Mouse (Mus musculus): ENCODE measurements at regions not wholly inside any gene's neighbourhood (a gene's known extent, or its start where the extent isn't known, plus 50 kb on each side); places are given as distances from the start of the nearest gene placed in this dataset.
A peak's percentile ranks its signal among the peaks of the same experiment; 100 is the strongest.

DNA sequence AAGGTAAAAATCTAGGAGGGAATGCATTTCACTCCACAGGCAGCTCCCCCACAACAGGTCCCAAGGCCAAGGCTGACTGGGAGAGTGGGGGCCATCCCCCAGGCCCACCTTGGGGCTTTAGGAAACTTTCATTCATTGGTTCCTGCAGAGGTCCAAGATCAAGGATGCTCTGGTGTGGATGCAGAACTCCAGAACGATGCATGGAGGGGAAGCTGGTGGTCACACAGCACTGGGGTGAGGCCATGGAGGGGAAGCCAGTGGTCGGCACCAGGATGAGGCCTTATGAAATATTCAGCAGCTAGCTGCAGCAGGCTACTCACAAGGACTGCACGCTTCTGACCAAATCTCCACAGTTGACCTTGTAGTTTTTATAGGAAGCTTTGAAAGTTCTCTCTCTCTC lies 279.7 kb downstream of the Cdh26 start:
- Histone ChIP-seq H3K36me3 (no peaks in the 10 kb centered on the region), H3K9me3 (replicated peaks) (no peaks in the 10 kb centered on the region), H3K4me3 (no peak overlapping the region), H3K27ac (no peak overlapping the region), H3K27me3 (ENCODE audit: low read depth, poor library complexity, severe bottlenecking) (no peaks in the 10 kb centered on the region; the same call in 1 of the 2 replicates), H3K4me1 (peaks cover 18% of the 10 kb centered on the region)
- 86% methylated on average over 3 of the region's 3 CpGs for WGBS
- DNase-seq (ENCODE audit: low spot score), result no peak

DNA sequence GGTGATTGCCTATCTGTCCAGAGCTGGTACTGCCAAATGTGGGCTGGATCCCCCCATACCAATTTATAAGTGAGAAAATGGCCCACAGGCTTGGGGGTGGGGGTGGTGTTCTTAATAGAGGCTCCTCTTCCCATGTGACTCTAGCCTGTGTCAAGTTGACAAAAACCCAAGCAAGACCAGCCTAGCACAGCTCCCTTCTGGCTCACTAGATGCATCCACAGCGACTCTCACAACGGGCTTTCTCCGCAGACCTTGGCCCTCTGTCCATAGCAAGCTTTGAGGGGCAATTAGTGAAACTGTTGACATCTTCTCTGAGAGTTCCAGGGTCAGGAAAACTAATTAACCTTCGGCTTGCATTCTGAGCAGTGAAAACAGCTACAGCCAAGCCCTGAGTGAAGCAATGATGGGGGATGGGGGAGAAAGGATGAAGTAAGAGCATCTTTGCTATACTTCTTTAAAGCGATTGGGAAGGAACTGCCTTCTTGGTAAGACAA lies 281.3 kb downstream of the Cdh26 start:
- Histone ChIP-seq H3K4me1 (peaks cover 22% of the 10 kb centered on the region), H3K27me3 (ENCODE audit: low read depth, poor library complexity, severe bottlenecking) (no peaks in the 10 kb centered on the region; the same call in 1 of the 2 replicates), H3K36me3 (no peaks in the 10 kb centered on the region), H3K4me3 (no peak overlapping the region), H3K9me3 (replicated peaks) (no peaks in the 10 kb centered on the region), H3K27ac (no peak overlapping the region)
- no peak for DNase-seq (ENCODE audit: low spot score)
- 37% methylated on average over 5 of the region's 5 CpGs for WGBS

DNA sequence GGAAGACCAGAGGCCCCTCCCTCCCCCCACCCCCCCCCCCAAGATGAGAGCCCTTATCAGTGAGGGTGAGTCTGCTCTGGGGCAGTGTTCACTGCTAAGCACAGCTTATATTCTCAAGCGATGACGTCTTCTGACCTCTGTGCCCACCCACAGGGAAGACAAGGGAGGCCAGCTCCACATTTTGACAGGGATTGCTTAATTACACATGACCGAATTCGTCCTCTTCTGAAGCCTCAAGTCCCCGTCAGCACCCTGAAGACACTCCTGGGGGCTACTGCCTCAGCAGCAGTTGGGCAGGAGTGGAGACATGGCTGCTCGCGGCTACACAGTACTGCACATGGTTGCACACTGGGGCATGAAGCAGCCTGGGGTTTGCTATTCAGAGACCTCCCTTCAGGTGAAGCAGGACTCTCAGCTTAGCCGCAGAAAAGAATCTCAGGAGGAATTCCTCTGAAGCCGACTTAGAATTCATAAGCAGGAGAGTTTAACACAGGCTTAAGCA lies 282.1 kb downstream of the Cdh26 start:
- Histone ChIP-seq H3K36me3 (no peaks in the 10 kb centered on the region), H3K27ac (no peak overlapping the region; the same call in 1 of the 2 replicates), H3K4me3 (no peak overlapping the region), H3K9me3 (replicated peaks) (no peaks in the 10 kb centered on the region), H3K4me1 (peaks cover 22% of the 10 kb centered on the region), H3K27me3 (ENCODE audit: low read depth, poor library complexity, severe bottlenecking) (no peaks in the 10 kb centered on the region; the same call in 1 of the 2 replicates)
- no peak for DNase-seq (ENCODE audit: low spot score)
- 73% methylated on average over 9 of the region's 9 CpGs for WGBS

DNA sequence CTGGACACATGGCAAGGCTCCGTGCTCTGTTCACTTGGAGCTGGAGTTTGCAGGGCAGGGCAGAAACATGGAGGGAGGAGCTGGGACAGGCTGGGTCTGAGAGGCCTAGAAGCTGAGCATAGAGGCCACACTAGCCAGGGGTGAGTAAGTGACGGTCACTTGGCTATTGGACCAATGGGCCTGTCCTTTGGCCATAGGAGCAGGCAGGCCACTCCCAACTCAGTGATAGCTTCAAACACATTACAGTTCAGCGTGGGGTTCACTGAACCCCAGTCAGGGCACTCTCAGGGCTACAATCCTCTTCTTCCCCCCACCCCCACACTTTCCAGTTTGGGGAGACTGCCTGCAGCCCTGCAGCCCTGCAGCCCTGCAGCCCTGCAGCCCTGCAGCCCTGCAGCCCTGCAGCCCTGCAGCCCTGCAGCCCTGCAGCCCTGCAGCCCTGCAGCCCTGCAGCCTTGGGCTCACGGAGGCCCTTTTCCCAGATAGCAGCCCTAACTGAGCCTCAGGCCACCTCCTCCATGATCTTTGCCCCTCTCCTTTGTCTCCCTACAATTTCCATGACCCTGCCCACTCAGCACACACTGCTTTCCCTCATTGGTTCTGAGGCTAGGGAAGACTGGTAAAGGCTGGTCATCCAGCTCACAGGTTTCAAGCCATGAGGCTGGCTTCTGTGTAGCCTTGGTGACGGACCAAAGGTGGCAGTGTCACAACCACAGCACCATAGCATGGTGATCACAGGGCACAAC lies 285.3 kb downstream of the Cdh26 start:
- no peak overlapping the region for H3K4me3 ChIP-seq
- no peaks in the 10 kb centered on the region for H3K36me3 ChIP-seq
- H3K27me3 ChIP-seq (ENCODE audit: low read depth, poor library complexity, severe bottlenecking), result no peaks in the 10 kb centered on the region
- no peak overlapping the region; the same call in 1 of the 2 replicates for H3K27ac ChIP-seq
- no peak for DNase-seq (ENCODE audit: low spot score)
- peaks cover 18% of the 10 kb centered on the region for H3K4me1 ChIP-seq
- no peaks in the 10 kb centered on the region for H3K9me3 ChIP-seq (replicated peaks)
- 72% methylated on average over 5 of the region's 5 CpGs for WGBS

DNA sequence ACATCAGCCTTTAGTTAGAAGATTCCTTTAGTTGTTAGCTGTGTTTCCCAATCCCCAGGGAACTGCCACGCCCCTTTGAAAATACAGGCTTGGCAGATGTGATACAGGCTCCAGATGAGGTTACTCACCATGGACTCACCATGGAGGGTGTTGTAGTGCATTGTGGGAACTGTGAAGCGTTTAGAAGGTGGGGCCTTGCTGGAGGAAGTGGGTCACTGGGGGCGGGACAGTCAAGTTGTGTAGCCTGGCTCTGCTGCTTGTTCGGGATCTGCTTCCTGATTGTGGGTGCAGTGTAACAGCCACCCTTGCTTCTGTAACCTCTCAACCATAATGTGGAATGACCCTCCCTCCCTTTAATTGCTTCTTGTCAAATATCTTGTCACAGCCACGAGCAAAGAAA lies 287.7 kb downstream of the Cdh26 start:
- WGBS, result 81% methylated on average over 5 of the region's 5 CpGs
- no peak overlapping the region for H3K27ac ChIP-seq

DNA sequence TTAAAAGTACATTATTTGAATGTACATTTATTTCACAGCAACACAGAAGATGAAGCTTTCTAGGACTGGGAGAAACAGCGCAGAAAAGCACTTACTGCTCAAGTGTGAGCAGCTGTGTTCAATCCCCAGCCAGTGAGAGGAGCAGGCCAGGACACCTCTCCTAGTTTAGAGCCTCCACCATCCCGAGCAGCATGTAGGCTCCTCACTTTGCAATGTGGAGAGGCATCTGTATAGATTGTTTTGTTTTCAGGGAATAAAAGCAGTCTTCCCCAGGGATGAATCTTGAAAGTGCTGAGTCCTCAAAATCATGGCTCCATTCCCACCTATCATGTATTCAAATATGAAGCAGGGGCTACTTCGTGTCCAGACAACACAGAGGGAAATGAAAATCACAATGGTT lies 293.1 kb downstream of the Cdh26 start:
- WGBS, result 64% methylated on average over 3 of the region's 3 CpGs
- Histone ChIP-seq H3K27ac (no peak overlapping the region), H3K9me3 (replicated peaks) (no peaks in the 10 kb centered on the region), H3K4me3 (no peak overlapping the region), H3K4me1 (peaks cover 10% of the 10 kb centered on the region), H3K36me3 (no peaks in the 10 kb centered on the region), H3K27me3 (ENCODE audit: low read depth, poor library complexity, severe bottlenecking) (no peaks in the 10 kb centered on the region)
- DNase-seq (ENCODE audit: low spot score), result no peak

More for the DNA sequence above, 287.7 kb downstream of the Cdh26 start:
- Histone ChIP-seq H3K4me1 (0 out of 2 replicates have a peak, but pooled peaks cover 3% of the 10 kb centered on the region), H3K27me3 (ENCODE audit: low read depth, poor library complexity, severe bottlenecking) (no peaks in the 10 kb centered on the region), H3K9me3 (replicated peaks) (no peaks in the 10 kb centered on the region), H3K36me3 (no peaks in the 10 kb centered on the region), H3K4me3 (no peak overlapping the region)
- DNase-seq (ENCODE audit: low spot score), result no peak

DNA sequence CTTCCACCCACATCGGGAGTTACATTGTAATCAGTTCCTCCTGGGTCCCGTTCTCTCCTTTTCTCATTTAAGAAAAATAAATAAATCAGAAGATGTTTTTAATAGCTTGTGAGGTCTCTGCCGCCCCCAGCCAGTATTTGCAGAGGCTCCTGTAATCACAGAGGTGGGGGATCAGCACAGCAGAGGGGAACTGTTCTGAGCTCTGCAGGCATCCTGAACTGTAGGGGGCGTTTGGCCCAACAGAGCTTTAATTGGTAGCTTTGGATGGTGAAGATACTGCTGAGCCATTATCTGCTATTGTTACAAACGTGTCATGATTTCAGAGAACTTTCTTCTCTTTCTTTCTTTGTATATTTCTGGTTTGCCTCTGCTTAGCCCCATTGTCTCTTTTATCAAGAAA lies 293.9 kb downstream of the Cdh26 start:
- H3K27me3 ChIP-seq (ENCODE audit: low read depth, poor library complexity, severe bottlenecking), result no peaks in the 10 kb centered on the region
- no peaks in the 10 kb centered on the region for H3K9me3 ChIP-seq (replicated peaks)
- no peaks in the 10 kb centered on the region for H3K36me3 ChIP-seq
- peaks cover 18% of the 10 kb centered on the region for H3K4me1 ChIP-seq
- no peak overlapping the region for H3K4me3 ChIP-seq
- no peak overlapping the region for H3K27ac ChIP-seq
- 19% methylated on average over 5 of the region's 5 CpGs for WGBS
- no peak for DNase-seq (ENCODE audit: low spot score)

DNA sequence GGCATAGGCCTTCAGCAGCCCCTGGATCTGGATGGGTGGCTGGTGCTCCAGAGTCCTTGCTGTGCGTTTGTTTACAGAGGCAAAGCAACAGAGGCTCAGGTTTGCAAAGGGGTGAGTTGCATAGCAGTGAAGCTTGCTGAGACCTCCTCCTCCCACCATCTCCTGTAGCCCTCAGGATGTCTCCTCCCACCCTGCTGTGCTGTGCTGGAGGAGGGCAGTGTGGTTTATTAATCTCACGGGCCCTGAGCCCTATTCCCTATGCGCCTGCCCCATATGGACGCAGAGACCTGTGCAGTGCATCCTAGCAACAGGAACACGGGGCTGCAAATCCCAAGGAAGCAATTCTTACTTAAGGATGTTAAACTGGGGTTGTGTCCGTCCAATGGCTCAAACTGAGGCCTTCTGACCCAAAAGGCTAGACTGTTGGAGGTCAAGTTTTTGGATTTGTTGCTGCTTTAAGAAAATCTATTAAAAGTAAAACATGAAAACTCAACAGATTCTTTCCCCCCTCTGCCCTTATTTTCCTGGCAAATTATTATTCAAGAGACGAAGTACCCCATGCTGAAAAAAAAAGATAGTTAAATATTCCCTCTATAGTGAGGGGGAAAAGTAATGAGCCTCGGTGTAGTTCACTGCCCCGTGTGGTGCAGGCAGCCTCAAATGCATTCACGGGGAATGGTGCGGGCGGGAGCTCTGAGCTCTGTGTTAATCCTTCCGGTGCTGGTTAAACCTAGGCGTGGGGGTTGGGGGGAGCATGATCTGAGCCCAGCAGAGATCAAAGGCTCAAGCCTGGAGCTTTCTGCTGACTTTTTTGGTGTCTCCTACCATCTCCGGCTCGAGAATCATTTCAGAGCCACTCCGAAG lies 297.8 kb downstream of the Cdh26 start:
- Histone ChIP-seq H3K27me3 (ENCODE audit: low read depth, poor library complexity, severe bottlenecking) (no peaks in the 10 kb centered on the region), H3K27ac (no peak overlapping the region), H3K4me1 (peaks cover 19% of the 10 kb centered on the region), H3K36me3 (no peaks in the 10 kb centered on the region), H3K4me3 (0 out of 2 replicates have a peak overlapping the region, but pooled peaks have one; percentile 17), H3K9me3 (replicated peaks) (no peaks in the 10 kb centered on the region)
- DNase-seq (ENCODE audit: low spot score), result no peak
- 4% methylated on average over 17 of the region's 17 CpGs for WGBS

DNA sequence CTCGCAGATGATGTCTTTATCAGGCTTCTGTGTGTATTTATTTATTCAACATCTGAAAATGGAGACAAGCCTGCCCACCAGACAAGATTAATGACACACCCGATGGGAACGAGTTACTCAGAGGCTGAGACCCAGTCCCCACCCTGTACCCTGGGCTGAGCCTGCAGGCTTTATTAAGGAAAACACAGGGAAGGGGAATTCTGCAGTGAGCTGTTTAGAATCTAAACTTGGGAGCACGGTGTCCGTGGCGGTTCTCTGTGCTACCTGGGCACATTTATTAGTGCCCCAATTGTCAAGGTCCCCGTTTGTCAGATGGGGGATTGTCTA lies 298.4 kb downstream of the Cdh26 start:
- Histone ChIP-seq H3K4me1 (peaks cover 19% of the 10 kb centered on the region), H3K36me3 (no peaks in the 10 kb centered on the region), H3K27me3 (ENCODE audit: low read depth, poor library complexity, severe bottlenecking) (no peaks in the 10 kb centered on the region), H3K9me3 (replicated peaks) (no peaks in the 10 kb centered on the region), H3K27ac (no peak overlapping the region), H3K4me3 (0 out of 2 replicates have a peak overlapping the region, but pooled peaks have one; percentile 17)
- no peak for DNase-seq (ENCODE audit: low spot score)
- WGBS, result 4% methylated on average over 7 of the region's 7 CpGs

DNA sequence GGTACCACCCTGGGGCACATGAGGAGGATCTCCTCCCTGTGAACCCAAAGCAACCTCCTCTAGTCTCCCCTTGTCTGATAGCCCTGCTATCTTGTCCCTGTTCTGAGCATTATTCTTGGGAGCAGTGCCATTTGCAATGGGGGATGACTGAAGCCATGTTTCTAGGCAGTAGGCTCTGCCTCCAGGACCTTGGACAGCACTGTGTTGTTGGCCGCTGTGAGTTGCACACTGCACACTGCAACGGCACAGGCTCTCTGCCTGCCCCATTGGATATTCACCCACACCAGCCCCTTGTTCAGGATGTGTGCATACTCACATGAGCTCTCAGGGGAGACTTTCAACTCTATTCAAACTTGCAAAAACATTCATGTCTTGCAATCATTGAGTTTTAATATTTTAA lies 304.8 kb downstream of the Cdh26 start:
- DNase-seq (ENCODE audit: low spot score), result peak; percentile 73
- 0% methylated on average over 2 of the region's 2 CpGs for WGBS
- H3K4me3 ChIP-seq, result no peak overlapping the region

DNA sequence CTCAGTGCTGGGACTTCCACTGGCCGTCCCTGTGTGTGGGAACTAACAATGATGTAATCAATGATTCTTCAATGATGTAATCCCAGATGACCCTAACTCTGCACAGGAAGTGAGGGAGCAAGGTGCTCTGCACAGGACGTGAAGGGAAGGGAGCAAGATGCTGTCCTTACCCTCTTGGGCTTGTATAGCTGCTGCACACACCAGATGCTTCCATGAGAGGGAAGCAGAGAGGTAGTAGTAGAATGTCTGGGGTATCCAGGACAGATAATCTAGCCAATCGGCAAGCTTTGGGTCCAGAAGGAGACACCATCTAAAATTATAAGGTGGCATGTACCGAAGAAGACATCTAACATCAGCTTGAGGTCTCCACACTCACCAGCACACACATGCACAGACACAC lies 314.3 kb downstream of the Cdh26 start:
- Histone ChIP-seq H3K4me1 (peaks cover 8% of the 10 kb centered on the region; the same call in 1 of the 2 replicates), H3K36me3 (no peaks in the 10 kb centered on the region), H3K9me3 (replicated peaks) (no peaks in the 10 kb centered on the region), H3K27ac (no peak overlapping the region), H3K27me3 (ENCODE audit: low read depth, poor library complexity, severe bottlenecking) (no peaks in the 10 kb centered on the region), H3K4me3 (no peak overlapping the region)
- WGBS, result 86% methylated on average over 4 of the region's 4 CpGs
- DNase-seq (ENCODE audit: low spot score), result no peak

More for the DNA sequence above, 304.8 kb downstream of the Cdh26 start:
- H3K4me1 ChIP-seq, result no peaks in the 10 kb centered on the region
- no peaks in the 10 kb centered on the region for H3K9me3 ChIP-seq (replicated peaks)
- H3K27ac ChIP-seq, result no peak overlapping the region
- no peaks in the 10 kb centered on the region for H3K27me3 ChIP-seq (ENCODE audit: low read depth, poor library complexity, severe bottlenecking)
- H3K36me3 ChIP-seq, result no peaks in the 10 kb centered on the region

DNA sequence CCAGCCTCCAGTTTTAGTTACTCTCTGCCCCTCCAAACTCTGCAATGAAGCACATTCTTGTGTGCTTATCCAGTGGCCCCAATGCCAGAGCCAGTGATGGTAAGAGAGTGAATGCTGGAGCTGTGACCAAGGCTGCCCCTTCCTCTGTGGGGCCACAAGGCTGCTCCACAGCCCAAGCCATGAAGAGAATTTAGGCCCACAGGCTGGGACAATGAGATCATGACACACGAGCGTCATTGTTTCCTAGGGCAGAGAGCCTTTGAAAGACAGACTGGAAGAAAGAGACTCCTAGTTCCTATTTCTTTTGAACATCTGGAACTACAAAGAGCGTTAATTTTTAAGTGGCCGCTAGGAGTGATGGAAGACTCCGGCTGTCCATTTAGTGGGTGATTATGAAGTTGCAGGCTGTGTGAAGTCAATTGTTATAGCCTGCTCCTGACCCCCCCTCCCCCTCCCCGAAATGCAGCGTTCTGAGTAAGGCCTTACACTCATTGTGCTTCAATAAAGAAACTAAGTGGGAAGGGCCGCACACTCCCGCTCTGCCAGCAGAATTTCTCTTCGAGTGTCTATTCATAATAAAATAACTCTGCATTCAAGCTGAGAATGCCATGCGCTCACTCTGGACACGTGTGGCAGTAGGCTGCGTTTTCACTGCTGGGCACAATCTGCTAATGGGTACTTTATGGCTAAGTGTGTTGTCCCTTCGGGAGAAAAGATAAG lies 315.1 kb downstream of the Cdh26 start:
- H3K36me3 ChIP-seq, result no peaks in the 10 kb centered on the region
- no peaks in the 10 kb centered on the region for H3K9me3 ChIP-seq (replicated peaks)
- 65% methylated on average over 14 of the region's 14 CpGs for WGBS
- H3K27me3 ChIP-seq (ENCODE audit: low read depth, poor library complexity, severe bottlenecking), result no peaks in the 10 kb centered on the region
- DNase-seq (ENCODE audit: low spot score), result no peak
- no peak overlapping the region for H3K27ac ChIP-seq
- H3K4me1 ChIP-seq, result peaks cover 8% of the 10 kb centered on the region; the same call in 1 of the 2 replicates
- no peak overlapping the region for H3K4me3 ChIP-seq

All from limb, embryonic 10.5 days (tissue).